Mouse (Mus musculus) spleen, adult 2 months (tissue): ENCODE data around the gene Mib2.

Experiments used
- CTCF ChIP-seq: fragments of 200-500 bp; IDR thresholded peaks from 2 replicates; pipeline ENCODE4 v1.5.1; 2011; ENCODE audit warnings: mild to moderate bottlenecking, inconsistent platforms; ENCODE audit not compliant: insufficient read depth, insufficient read length, insufficient replicate concordance; ENCODE audit errors: extremely low read depth
- POLR2A ChIP-seq: fragments of 200-500 bp; IDR thresholded peaks from 2 replicates; pipeline ENCODE4 v1.6.1; 2011; ENCODE audit warnings: low read depth, low read length, inconsistent platforms

DNA sequence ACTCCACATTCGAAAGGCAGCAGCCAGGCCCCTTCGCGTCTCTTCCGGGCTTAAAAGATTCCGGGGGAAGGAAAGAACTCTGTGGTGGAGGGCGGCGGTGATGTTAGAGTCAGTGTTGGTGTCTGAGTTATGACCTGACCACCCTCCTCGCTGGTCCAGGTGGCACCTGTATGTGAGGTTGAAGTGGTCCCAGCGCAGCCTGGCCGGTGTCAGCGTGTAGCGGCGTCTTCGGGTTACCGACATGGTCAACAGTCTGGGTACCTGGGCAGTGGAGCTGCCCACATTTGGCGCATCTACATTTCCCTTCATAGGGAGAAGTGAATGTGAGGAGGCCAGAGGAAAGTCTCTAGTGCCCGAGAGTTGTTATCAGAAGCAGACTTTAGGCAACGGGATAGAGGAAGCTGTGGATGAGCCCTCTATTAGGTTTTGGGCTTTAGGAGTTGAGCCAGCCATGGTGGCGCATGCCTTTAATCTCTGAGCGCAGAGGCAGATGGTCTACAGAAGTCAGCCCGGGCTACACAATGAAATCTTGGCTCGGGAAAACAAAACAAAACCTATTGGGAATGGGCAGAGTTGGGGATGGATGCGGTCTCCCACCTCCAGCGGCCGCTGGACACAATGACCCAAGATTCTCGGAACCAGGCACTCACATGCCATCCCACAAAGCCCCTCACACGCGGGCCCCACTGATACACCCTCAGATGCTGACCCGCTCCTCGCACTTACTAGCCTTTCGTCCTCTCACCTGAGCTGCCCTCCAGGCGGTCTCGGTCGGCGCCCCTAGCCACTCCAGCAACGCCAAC, 16.5 kb downstream of the Mib2 start:
- TF ChIP-seq POLR2A (no peak), CTCF (no peak)
